Mouse (Mus musculus): Measurements from ENCODE around the gene Myl4.

Gene Myl4

GRCm38 (mm10) chr11:104604192-104604591 is 53.7 kb downstream of the Myl4 start:
- no peak for DNase-seq (ENCODE audit: low spot score in 2 of 2)

- peak; percentile 74 to 81 for DNase-seq (ENCODE audit: low spot score in 2 of 2)
These were observed 57.2 kb downstream of the Myl4 start, which contains the start of gene Itgb3 for GRCm38 (mm10) chr11:104607491-104608245. TSS of gene Itgb3 (plus strand) at chr11:104608000.

DNA sequence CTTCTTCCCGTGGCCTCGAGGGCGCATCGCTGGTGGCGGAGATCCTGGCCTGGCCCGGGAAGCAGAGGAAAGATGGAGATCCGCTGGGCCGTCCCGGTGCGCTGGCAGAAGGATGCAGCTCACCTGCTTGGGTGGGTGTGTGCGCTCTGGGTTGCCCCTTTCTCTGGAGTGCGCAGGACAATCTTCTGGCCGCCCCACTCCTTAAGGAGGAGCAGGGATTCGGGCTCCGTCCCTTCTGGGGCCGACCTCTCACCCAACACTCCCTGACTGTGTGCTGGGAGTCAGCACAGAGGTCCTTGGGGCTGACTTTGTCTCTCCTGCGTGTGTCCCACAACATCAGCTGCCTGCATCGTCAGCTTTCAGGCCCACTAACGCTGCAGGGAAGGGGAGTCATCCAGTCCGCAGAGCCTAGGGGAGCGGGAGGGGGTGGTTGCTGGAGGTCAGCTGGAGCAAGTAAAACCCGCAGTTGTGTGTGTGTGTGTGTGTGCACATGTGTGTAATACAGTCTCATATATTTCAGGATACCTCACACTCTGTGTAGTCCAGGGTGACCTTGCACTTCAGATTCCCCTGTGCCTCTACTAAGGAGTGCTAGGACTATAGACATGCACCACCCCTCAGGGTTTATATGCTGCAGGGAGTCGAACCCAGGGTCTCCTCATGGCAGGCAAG is 57.9 kb downstream of the Myl4 start:
- no peak for DNase-seq (ENCODE audit: low spot score in 2 of 2)

DNA sequence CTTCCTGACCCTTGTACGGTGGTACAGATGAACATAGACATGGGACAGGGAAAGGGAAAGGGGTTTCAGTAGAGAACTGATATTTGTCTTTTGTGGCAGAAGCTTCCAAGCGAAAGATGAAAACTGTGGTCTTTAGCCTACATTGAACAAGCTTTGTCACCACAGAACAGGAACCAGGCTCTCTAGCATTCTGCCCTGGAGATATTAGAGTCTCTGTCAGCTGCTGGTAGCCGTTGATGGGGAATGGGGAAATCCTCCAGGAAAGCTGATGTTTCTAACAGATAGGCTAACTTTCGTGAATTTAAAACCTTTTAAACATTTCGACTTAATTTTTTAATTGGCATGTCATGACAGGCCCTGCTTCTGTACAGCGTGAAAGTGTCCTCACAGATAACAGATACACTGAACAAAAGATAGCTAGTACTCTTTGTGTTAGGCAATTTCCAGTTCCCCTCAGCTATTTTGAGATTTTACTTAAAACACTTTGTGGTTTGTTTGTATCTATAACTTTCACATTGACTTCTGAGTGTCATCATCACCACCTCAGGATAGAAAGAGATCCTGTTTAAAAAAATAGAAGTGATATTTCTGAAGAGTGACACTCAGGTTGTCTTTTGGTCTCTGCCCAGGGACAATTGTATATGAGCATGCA is 58.7 kb downstream of the Myl4 start:
- peak in 1 of 2 experiments; percentile 28 for DNase-seq (ENCODE audit: low spot score in 2 of 2)

- peak; percentile 70 to 74 for DNase-seq (ENCODE audit: low spot score in 2 of 2)
These were observed 59.3 kb downstream of the Myl4 start for GRCm38 (mm10) chr11:104609733-104610132.

- DNase-seq (ENCODE audit: low spot score in 2 of 2): no peak
These were observed 61.2 kb downstream of the Myl4 start for GRCm38 (mm10) chr11:104611579-104612151.

DNA sequence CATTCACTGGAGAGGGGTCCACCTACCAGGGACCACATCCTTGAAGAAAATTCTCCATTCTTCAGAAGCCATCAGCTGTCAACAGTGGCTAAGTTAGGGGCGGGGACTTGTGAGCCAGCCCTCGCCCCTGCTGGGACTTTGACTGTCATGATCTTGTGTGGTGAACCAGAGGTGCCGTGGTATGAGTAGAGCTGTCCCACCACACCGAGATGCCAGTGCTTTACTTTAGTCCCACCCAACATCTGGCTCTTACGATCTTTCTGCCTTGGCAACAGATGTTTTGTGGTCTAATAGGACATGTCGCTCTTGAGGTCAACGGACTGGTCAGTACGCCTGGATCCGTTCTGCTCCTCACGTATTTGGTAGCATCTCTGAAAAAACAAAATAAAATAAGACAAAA is 63.1 kb downstream of the Myl4 start:
- peak; percentile 40 to 56 for DNase-seq (ENCODE audit: low spot score in 2 of 2)

- peak; percentile 59 to 64 for DNase-seq (ENCODE audit: low spot score in 2 of 2)
These were observed 63.7 kb downstream of the Myl4 start for GRCm38 (mm10) chr11:104614130-104614529.

- DNase-seq (ENCODE audit: low spot score in 2 of 2): no peak
These were observed 65.7 kb downstream of the Myl4 start for GRCm38 (mm10) chr11:104616182-104616581.

GRCm38 (mm10) chr11:104618638-104619076 is 68.2 kb downstream of the Myl4 start:
- no peak for DNase-seq (ENCODE audit: low spot score in 2 of 2)

- DNase-seq (ENCODE audit: low spot score in 2 of 2): no peak
These were observed 68.9 kb downstream of the Myl4 start for GRCm38 (mm10) chr11:104619084-104620022.

GRCm38 (mm10) chr11:104622040-104622962 is 71.8 kb downstream of the Myl4 start:
- no peak for DNase-seq (ENCODE audit: low spot score in 2 of 2)

- DNase-seq (ENCODE audit: low spot score in 2 of 2): no peak
These were observed 74.4 kb downstream of the Myl4 start for GRCm38 (mm10) chr11:104624791-104625391.

DNA sequence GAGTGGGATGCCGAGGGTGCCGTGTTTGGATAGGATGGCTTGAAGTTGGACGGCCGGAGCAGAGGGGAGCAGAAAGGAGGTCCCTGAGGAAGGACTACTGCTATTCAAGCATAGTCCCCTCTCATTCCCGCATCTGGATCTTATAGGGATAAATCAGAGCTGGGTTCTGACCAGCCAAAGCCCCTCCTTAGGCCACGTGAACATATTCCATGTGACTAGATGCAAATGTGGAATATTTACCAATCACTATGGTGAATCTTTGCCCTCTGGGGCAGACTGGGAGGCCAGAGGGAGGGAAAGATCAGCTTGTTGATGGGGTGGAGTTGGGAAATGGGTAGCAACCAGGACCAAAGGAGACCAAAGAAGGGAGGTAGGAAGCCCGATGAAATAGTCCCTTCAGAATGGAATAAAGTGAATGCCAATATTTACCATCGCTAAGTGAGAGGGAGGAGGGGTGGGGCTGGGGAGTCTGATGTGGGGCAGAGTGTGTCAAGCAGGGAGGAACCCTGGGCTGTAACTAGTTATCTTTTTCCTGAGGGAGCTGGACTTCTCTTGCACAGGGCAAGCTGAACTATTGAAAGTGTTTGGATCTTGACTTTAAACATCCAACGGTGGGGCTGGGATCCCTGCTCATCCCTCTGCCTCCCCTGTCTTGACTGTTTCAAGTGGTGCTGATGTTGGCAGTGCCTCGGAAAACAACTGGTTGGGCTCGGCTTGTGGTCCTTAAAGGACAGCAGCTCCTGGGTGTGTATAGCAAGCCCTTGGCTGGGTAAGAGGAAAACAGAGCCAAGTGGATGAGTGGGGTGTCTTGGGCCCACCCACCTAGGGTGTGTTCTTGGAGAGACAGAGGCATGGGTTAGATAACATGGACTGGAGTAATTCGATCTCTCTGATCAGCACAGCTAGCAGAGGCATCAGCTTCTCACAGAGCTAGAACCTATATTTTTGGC is 75.3 kb downstream of the Myl4 start:
- no peak for DNase-seq (ENCODE audit: low spot score in 2 of 2)

DNA sequence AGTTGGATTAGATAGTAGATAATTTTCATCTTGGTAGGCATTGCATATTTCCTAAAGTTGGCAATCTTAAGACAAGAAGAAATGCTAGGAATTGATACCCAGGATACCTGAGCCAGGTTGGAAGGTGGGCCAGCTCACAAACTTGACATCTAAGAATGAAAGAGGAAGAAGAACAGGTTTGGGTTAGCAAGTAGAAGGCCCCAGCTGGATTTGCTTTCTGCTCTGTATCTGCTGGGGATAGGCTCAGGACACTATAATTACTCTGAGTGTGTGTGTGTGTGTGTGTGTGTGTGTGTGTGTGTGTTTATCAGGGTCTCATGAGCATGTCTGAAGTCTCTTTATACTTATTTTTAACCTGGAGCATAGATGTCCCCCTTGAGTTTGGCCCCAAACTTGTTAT is 76.2 kb downstream of the Myl4 start:
- no peak for DNase-seq (ENCODE audit: low spot score in 2 of 2)

GRCm38 (mm10) chr11:104627616-104628301 is 77.3 kb downstream of the Myl4 start:
- no peak for DNase-seq (ENCODE audit: low spot score in 2 of 2)

DNA sequence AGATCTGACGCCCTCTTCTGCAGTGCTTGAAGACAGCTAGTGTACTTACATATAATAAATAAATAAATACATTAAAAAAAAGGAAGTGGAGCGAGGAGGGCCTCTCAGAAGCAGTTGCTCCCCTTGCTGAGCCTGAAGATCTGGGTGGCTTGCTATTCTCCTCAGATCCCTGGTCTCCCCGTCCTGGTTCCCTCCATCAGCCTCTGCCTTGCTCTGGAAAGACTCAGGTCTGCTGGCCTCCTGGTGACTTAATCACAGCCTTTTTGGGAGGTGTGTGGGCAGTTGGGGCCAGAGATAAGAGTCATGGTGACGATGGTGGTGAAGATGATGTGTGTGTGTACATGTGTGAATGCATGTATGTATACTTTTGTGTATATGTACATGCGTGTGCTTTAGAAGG is 78.1 kb downstream of the Myl4 start:
- DNase-seq (ENCODE audit: low spot score in 2 of 2): no peak
